Mouse (Mus musculus) bone marrow macrophage, adult 2 months (primary cell): ENCODE data around the gene Srgap1. TPM values are rescaled to one million over a fixed set of nuclear protein-coding genes. Genes with fewer than 3 reads are reported as not detected.

Experiments used
- H3K27ac ChIP-seq: 2 replicates; pipeline ENCODE4 v1.5.1; 2012; ENCODE audit warnings: low read depth, low read length; ENCODE audit not compliant: insufficient read depth
- H3K4me1 ChIP-seq: 2 replicates; pipeline ENCODE4 v1.6.1; 2012; ENCODE audit warnings: low read length; ENCODE audit not compliant: control insufficient read depth, insufficient read depth
- H3K4me3 ChIP-seq: 2 replicates; pipeline ENCODE4 v1.5.1; 2012; ENCODE audit warnings: mild to moderate bottlenecking, low read length, moderate library complexity; ENCODE audit not compliant: insufficient read depth
- CTCF ChIP-seq: IDR thresholded peaks from 2 replicates; pipeline ENCODE4 v1.5.1; 2012; ENCODE audit warnings: low read depth, mild to moderate bottlenecking, low read length, moderate library complexity
- POLR2A ChIP-seq: IDR thresholded peaks from 2 replicates; pipeline ENCODE4 v1.6.1; 2012; ENCODE audit warnings: mild to moderate bottlenecking, low read depth, low read length, borderline replicate concordance
- polyA plus RNA-seq: library from polyadenylated mRNA; stranded (reverse); fragments of >200 nt; gene quantifications from 2 replicates; pipeline ENCODE4 v1.2.4, GENCODE M21; 2012; ENCODE audit not compliant: missing spikeins, insufficient read depth, insufficient read length

The Srgap1 gene
- polyA plus RNA-seq, 1 experiment = not detected

GRCm38 (mm10) chr10:121946173-121946572, 100.9 kb downstream of the Srgap1 start:
- no peaks in the 10 kb centered on the region for H3K4me1 ChIP-seq
- H3K4me3 ChIP-seq = no peak overlapping the region
- H3K27ac ChIP-seq = no peak overlapping the region
- TF ChIP-seq POLR2A = no peak
- no peak for TF ChIP-seq CTCF

DNA sequence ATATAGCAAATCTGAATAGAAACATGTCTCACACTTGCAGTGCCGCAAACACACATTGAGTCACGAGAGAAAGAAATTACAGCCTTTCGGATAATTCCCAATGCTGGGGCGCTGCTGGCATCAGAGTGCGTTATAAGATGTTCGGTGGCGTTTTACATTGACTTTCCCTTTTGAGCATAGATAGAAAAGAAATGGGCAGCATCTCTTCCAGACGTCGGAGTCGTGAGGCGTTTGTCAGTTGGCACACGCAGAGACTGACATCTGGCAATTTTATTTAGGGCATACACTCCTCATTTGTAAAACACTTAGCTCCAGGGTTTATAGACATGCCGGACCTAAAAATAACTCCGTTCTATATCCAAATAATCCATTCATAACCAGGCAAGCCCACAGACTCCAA, 115.2 kb downstream of the Srgap1 start:
- TF ChIP-seq CTCF = no peak
- TF ChIP-seq POLR2A = no peak
- no peak overlapping the region for H3K4me3 ChIP-seq
- no peaks in the 10 kb centered on the region for H3K4me1 ChIP-seq
- no peak overlapping the region for H3K27ac ChIP-seq

DNA sequence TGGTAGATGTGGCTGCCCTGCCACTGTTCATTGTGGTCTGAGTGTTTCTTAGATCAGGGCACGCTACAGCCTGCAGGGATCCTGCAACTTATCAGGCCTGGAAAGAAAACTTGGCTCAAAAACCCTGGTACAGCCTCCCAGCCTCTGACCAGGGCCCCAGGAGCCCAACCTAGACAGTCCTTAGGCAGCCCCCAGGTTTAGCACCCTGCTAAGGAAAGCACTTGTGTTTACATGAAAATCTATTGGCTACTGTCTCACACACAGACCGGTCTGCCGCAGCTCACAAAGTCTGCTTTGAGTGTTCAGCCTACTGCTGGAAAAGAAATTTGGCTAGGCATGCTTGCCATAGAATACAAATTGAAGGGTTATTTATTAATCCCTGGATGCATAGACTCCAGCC, 121.0 kb downstream of the Srgap1 start:
- Histone ChIP-seq H3K27ac (no peak overlapping the region), H3K4me1 (no peaks in the 10 kb centered on the region), H3K4me3 (no peak overlapping the region)
- TF ChIP-seq CTCF (no peak), POLR2A (no peak)

DNA sequence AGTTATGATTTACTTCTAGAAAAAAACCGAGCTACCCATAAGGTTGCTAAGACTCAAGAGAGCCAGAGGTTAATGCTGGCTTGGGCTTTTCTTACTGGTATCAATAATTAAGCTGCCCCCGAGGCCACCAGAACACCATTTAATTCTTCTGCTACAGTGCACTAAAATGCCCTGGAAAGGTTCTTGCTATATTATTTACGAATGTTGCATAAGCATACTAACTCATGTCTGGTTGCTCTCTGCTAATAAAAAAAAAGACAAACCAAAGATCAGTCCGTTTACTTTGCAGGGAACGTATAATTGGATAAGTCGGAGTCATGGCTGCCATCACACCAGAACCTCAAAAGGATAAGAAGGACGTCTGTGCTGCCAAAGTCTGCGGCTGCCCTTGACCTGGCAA, 128.1 kb downstream of the Srgap1 start:
- Histone ChIP-seq H3K4me3 (no peak overlapping the region), H3K4me1 (no peaks in the 10 kb centered on the region), H3K27ac (no peak overlapping the region)
- TF ChIP-seq CTCF (no peak), POLR2A (no peak)

GRCm38 (mm10) chr10:121918579-121918978, 128.5 kb downstream of the Srgap1 start:
- H3K4me1 ChIP-seq = no peaks in the 10 kb centered on the region
- H3K4me3 ChIP-seq = no peak overlapping the region
- no peak overlapping the region for H3K27ac ChIP-seq
- TF ChIP-seq POLR2A (no peak), CTCF (no peak)

- Histone ChIP-seq H3K4me1 (no peaks in the 10 kb centered on the region), H3K4me3 (no peak overlapping the region), H3K27ac (no peak overlapping the region)
- no peak for TF ChIP-seq CTCF
- no peak for TF ChIP-seq POLR2A
These were observed 131.6 kb downstream of the Srgap1 start for GRCm38 (mm10) chr10:121915530-121915929.

DNA sequence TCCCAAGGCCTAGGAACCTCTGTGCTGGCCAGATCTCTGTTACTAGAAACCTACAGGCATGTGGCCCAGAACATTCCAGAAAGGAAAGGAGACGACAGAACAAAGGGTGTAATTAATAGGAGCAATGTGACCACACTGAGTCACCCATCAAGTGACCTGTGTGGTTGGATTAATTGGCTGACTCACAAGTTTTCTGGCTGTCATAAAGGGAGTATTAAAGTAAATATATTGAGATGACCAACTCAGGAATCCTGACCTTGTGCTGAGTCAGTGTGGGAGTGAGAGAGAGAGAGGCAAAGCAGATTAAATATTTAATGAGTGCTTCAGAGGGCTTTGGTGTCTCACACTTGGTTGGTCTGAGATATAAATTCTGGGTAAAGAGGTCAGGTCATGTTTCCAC, 143.0 kb downstream of the Srgap1 start:
- H3K4me3 ChIP-seq = no peak overlapping the region
- H3K27ac ChIP-seq = no peak overlapping the region
- TF ChIP-seq POLR2A (no peak), CTCF (no peak)
- H3K4me1 ChIP-seq = no peaks in the 10 kb centered on the region

GRCm38 (mm10) chr10:121902651-121903050, 144.5 kb downstream of the Srgap1 start:
- TF ChIP-seq POLR2A = no peak
- no peak for TF ChIP-seq CTCF
- no peak overlapping the region for H3K27ac ChIP-seq
- H3K4me3 ChIP-seq = no peak overlapping the region
- H3K4me1 ChIP-seq = no peaks in the 10 kb centered on the region

DNA sequence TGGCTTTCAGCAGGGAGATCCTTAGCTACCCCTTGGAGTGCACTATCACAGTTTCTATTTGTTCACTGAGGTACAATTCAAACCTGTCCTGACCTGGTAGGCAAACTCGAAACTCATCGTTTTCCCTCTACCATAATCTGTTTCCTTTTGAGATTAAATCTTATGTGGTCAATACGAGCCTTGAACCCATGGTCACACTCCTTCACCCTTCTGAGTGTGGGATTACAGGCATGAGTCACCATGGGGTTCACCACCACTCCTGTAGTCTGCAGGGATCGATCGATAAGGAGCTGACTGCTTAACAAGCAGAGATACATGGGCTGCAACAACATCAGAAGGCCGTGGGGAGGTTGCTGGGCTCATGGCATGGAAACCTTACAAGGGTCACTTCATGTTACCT, 146.3 kb downstream of the Srgap1 start:
- no peak overlapping the region for H3K27ac ChIP-seq
- no peak overlapping the region for H3K4me3 ChIP-seq
- no peaks in the 10 kb centered on the region for H3K4me1 ChIP-seq
- no peak for TF ChIP-seq CTCF
- TF ChIP-seq POLR2A = no peak

- Histone ChIP-seq H3K4me1 (no peaks in the 10 kb centered on the region), H3K4me3 (no peak overlapping the region), H3K27ac (no peak overlapping the region)
- TF ChIP-seq POLR2A (no peak), CTCF (no peak)
These were observed 147.4 kb downstream of the Srgap1 start for GRCm38 (mm10) chr10:121899706-121900105.

DNA sequence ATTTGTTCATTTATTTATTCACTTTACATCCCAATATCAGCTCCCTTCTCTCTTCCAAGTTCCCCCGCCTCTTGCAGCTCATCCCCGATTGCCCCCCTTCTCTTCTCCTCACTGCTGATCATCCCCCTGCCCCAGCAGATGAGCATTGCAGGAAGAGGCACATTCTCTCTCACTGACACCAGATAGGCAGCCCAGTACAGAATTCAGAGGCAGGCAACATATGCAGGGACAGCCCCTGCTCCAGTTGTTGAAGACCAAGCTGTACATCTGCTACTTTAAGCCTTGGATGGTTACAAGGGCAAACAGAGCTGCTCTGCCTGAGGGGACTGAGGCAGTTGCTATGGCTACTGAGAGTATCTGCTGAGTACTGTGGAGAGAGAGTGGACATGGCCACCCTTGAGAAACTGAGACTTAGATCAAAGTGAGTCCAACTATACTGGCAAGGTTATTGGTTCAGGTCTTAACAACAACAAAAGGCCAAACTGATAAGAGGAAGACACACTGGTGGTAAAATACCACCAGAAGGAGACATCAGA, 149.2 kb downstream of the Srgap1 start:
- no peak for TF ChIP-seq CTCF
- no peak for TF ChIP-seq POLR2A
- no peak overlapping the region for H3K4me3 ChIP-seq
- H3K27ac ChIP-seq = no peak overlapping the region
- H3K4me1 ChIP-seq = no peaks in the 10 kb centered on the region
